Mouse (Mus musculus) myocyte (in vitro differentiated cells): ENCODE data around the gene Dgcr6.

ENCODE experiments used
- MAX ChIP-seq: IDR thresholded peaks from one replicate; pipeline ENCODE4 v1.6.1; 2011; ENCODE audit warnings: low read depth, mild to moderate bottlenecking, control low read depth
- USF1 ChIP-seq: IDR thresholded peaks from one replicate; pipeline ENCODE4 v1.6.1; 2011; ENCODE audit warnings: low read depth, mild to moderate bottlenecking, control low read depth, moderate library complexity

DNA sequence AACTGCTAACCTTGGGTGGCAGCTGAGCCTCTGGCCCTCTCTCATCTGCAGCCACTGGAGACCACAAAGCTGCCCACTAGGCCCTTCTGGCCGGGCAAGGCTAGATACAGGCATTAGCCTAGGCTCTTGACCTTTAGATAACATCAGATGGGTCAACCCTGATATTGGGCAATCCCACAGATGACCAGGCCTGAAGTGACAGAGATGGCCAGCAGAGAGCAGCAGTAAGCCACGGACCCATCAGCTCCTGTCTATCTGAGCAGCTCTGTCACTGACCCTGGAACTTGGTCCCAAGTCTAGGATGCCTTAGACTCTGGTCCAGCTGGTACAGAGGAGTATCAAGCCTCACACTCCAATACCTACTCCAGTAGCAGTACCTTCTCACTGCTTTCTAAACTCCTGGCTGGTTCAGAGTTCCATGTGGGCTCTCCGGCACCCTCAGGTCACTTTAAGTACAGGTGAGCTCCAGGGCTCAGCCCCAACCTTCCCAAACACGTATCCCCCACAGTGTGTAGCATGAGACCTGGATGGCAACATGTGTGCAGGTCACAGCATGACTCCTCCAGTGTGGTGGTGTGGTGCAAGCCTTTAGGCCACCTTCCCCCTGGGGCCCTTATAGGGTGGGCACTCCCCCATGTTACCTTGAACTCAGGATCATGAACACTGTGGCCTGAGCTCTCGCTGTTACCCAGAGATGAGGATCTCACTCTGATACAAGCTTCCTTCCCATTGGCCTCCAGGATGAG lies 55.7 kb downstream of the Dgcr6 start:
- TF ChIP-seq USF1 (no peak), MAX (no peak)
